Mouse (Mus musculus) lung, embryonic 16.5 days (tissue): ENCODE measurements around the gene Lztfl1. TPM values are rescaled to one million over a fixed set of nuclear protein-coding genes. Genes with fewer than 3 reads are reported as not detected.

Source experiments
- ATAC-seq: fragments of 200-750 bp; cut with Nextera tagmentation; 2 replicates; pipeline ENCODE4 v1.8.0; 2017; ENCODE audit warnings: low read depth, mild to moderate bottlenecking, moderate library complexity
- H3K27ac ChIP-seq: fragments of 300-500 bp; sonication (generic); 2 replicates; pipeline ENCODE4 v1.5.1; 2014; ENCODE audit warnings: mild to moderate bottlenecking, control low read depth, low read length
- H3K27me3 ChIP-seq: fragments of 300-500 bp; sonication (generic); 2 replicates; pipeline ENCODE4 v1.6.1; 2014; ENCODE audit warnings: low read depth, low read length, mixed read lengths; ENCODE audit not compliant: control insufficient read depth, insufficient read depth
- H3K36me3 ChIP-seq: fragments of 300-500 bp; sonication (generic); 2 replicates; pipeline ENCODE4 v1.6.1; 2014; ENCODE audit warnings: low read length; ENCODE audit not compliant: control insufficient read depth, insufficient read depth
- H3K4me1 ChIP-seq: fragments of 300-500 bp; sonication (generic); replicated peaks from 2 replicates; pipeline ENCODE4 v1.6.1; 2014; ENCODE audit warnings: low read length, mixed read lengths; ENCODE audit not compliant: control insufficient read depth, insufficient read depth
- H3K4me2 ChIP-seq: fragments of 300-500 bp; sonication (generic); 2 replicates; pipeline ENCODE4 v1.6.1; 2014; ENCODE audit warnings: low read depth, low read length, control low read depth
- H3K4me3 ChIP-seq: fragments of 300-500 bp; sonication (generic); 2 replicates; pipeline ENCODE4 v1.5.1; 2014; ENCODE audit warnings: mild to moderate bottlenecking, low read length, control low read depth
- H3K9ac ChIP-seq: fragments of 300-500 bp; sonication (generic); 2 replicates; pipeline ENCODE4 v1.6.1; 2014; ENCODE audit warnings: low read length, control low read depth
- H3K9me3 ChIP-seq: fragments of 300-500 bp; sonication (generic); 2 replicates; pipeline ENCODE4 v1.6.1; 2016; ENCODE audit warnings: low read length; ENCODE audit not compliant: control insufficient read depth
- WGBS: fragments of 180-500 bp; shearing (Covaris S2); extraction: QIAGEN DNeasy Blood & Tissue Kit; methylation state at CpG from one replicate; pipeline ENCODE4 v1.1.7; 2014; 5-methylcytosine and 5-hydroxymethylcytosine counted together
- polyA plus RNA-seq: library from polyadenylated mRNA; unstranded; fragments of >200 nt; fragmentation: Nextera tagmentation; extraction: Ambion mirVana; gene quantifications from 2 replicates; pipeline ENCODE4 v1.2.1, GENCODE M21; 2015

Lztfl1 gene
- polyA plus RNA-seq, 1 experiment from 2014 or later: 51.6 TPM

DNA sequence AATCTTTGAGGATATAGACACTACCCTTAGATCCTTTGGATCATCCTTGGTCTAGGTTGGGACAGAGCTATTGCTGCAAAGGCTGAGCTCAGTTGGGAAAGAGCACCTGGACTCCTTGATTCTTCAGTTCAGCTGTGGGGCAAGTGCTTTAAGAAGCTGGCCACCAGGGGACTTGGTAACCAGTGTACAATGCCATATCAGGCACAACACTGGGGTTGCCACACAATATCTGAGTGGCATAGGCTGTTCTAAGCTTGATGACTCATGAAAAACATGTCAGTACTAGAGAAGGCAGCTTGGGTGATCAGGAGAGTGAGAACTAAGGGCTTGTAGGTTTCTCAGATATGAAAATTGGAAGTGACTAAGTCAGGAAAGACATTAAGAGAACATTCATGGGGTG, 58.5 kb downstream of the Lztfl1 start:
- H3K4me1 ChIP-seq: no peaks in the 10 kb centered on the region
- no peak overlapping the region for H3K27ac ChIP-seq
- ATAC-seq: no peak
- no peaks in the 10 kb centered on the region for H3K9me3 ChIP-seq
- no peak overlapping the region for H3K4me3 ChIP-seq
- H3K27me3 ChIP-seq: no peaks in the 10 kb centered on the region
- no peak overlapping the region for H3K4me2 ChIP-seq
- H3K36me3 ChIP-seq: no peaks in the 10 kb centered on the region
- H3K9ac ChIP-seq: no peak overlapping the region

DNA sequence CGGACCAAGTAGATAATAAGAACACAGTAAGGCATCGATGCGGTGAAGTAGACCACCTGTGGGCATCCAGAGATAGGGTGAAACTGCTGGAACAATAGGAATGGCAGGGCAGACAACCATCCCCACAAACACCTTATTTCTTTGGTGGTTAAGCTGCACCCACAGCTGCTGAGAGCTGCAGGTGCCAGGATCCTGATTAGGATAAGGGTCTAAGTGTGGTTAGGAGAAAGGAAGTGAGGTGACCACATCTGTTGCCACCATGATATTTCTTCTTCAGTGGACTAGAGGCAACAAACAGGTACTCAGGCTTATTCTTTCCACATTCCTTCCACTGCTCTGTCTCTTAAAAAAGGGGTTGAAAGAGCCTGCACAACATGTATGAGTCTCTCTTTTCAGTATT, 60.0 kb downstream of the Lztfl1 start:
- H3K9me3 ChIP-seq: no peaks in the 10 kb centered on the region
- ATAC-seq: no peak
- no peaks in the 10 kb centered on the region for H3K27me3 ChIP-seq
- H3K4me2 ChIP-seq: no peak overlapping the region
- H3K36me3 ChIP-seq: no peaks in the 10 kb centered on the region
- no peak overlapping the region for H3K27ac ChIP-seq
- WGBS: 84% methylated on average over 3 of the region's 3 CpGs
- no peak overlapping the region for H3K4me3 ChIP-seq
- H3K9ac ChIP-seq: no peak overlapping the region
- no peaks in the 10 kb centered on the region for H3K4me1 ChIP-seq

DNA sequence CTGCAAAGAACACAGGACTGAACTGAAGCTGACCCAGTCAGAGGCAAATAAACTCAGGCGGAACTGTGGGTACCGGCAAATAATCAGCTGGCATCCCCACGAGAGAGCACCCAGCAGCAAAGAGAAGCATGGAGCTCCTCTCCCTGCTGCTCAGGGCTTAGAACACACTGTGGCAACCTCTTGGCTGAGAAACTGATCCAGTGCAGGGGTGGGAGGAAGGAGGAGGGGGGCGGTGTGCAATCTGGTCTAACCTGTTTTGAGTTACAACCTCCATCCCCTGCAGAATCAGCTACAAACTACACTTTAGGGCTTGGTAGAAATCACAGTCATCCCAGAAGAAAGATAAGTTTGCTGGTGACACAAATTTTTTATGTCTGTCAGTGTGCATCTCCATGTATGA, 66.1 kb downstream of the Lztfl1 start:
- Histone ChIP-seq H3K9me3 (no peaks in the 10 kb centered on the region), H3K4me2 (no peak overlapping the region), H3K27me3 (no peaks in the 10 kb centered on the region), H3K9ac (no peak overlapping the region), H3K4me1 (peaks cover 2% of the 10 kb centered on the region; the same call in 1 of the 2 replicates), H3K36me3 (no peaks in the 10 kb centered on the region), H3K27ac (no peak overlapping the region), H3K4me3 (no peak overlapping the region)
- peak; percentile 78; the same call in 1 of the 2 replicates for ATAC-seq
- WGBS: 35% methylated on average over 4 of the region's 4 CpGs

- Histone ChIP-seq H3K4me1 (peaks cover 2% of the 10 kb centered on the region; the same call in 1 of the 2 replicates), H3K9ac (no peak overlapping the region), H3K9me3 (no peaks in the 10 kb centered on the region), H3K27ac (no peak overlapping the region), H3K4me2 (no peak overlapping the region), H3K36me3 (no peaks in the 10 kb centered on the region), H3K27me3 (no peaks in the 10 kb centered on the region), H3K4me3 (no peak overlapping the region)
- ATAC-seq: no peak
- WGBS: 65% methylated on average over 2 of the region's 2 CpGs
These were observed 67.5 kb downstream of the Lztfl1 start for GRCm38 (mm10) chr9:123649785-123650511.

Other genes starting within 250 kb of the Lztfl1 start
- gene Limd1, start 239.0 kb downstream of the Lztfl1 start, polyA plus RNA-seq: 57.3 and 61.5 TPM in 2 replicates
- gene Sacm1l, start 187.9 kb downstream of the Lztfl1 start, polyA plus RNA-seq: 57.9 and 58.1 TPM in 2 replicates
- gene Slc6a20b, start 85.1 kb downstream of the Lztfl1 start, polyA plus RNA-seq: 0.20 and 0.24 TPM in 2 replicates
- 0.36 and 0.92 TPM in 2 replicates for gene Ccr9, start 39.3 kb downstream of the Lztfl1 start, polyA plus RNA-seq
- gene Slc6a20a, start 38.8 kb downstream of the Lztfl1 start, polyA plus RNA-seq: 0.18 and 0.48 TPM in 2 replicates
- 0.43 and 0.75 TPM in 2 replicates for gene Cxcr6, start 88.8 kb upstream of the Lztfl1 start, polyA plus RNA-seq
- gene Fyco1, start 134.2 kb upstream of the Lztfl1 start, polyA plus RNA-seq: 14.2 and 15.5 TPM in 2 replicates
- gene Xcr1, start 144.3 kb upstream of the Lztfl1 start, polyA plus RNA-seq: 0.05 TPM in 1 of 2 replicates, not detected in the other